22 mouse cellular contexts compared by ENCODE assay signal in genomic region chr14:94525238-94525637, GRCm38 (mm10).
DNase-seq lines count a peak whose midpoint lies in the region; ATAC-seq and TF ChIP-seq lines count a peak whose summit lies in the region.
"Had no signal": no experiment of that assay in that cellular context is flagged by ENCODE, and none has a peak within 500 bp of the region (broad histone marks: within the 10 kb centered on the region; RNA-seq: fewer than 3 reads in every experiment).

No protein-coding gene starts in this region.

- no peak for TF ChIP-seq RAD21 in CH12.LX (IDR thresholded peaks at IDR 0.05; ENCODE audit: low read depth, low read length)

- H3K36me3 ChIP-seq in CH12.LX (replicated peaks in 1 of 2; ENCODE audit: control insufficient read depth in 1 of 2, insufficient read depth in 1 of 2, low read length in 1 of 2), result no peaks in the 10 kb centered on the region
- H3K36me3 ChIP-seq in splenic B cell, adult 2 months (ENCODE audit: control insufficient read depth, insufficient read depth, low read length, poor library complexity, severe bottlenecking), result no peaks in the 10 kb centered on the region
- no peaks in the 10 kb centered on the region for H3K36me3 ChIP-seq in hindbrain, embryonic 10.5 days
- H3K36me3 ChIP-seq: G1E had no signal

- no peak overlapping the region for H3K9ac ChIP-seq in CH12.LX (ENCODE audit: insufficient read depth, low read depth)

- dilution Hi-C loops in CH12.LX (cut with MboI; ENCODE audit: extremely low pct_ligation_motif_present, extremely low pct_unique_long_range_greater_than_20kb, low sequenced_read_pairs), result no loop called here

- H3K4me1 ChIP-seq in CH12.LX (ENCODE audit: control insufficient read depth in 1 of 2, insufficient read depth in 2 of 2), result peaks cover 4 to 14% of the 10 kb centered on the region in 2 experiments; a peak in 2 of 4 replicates
- peaks cover 8% of the 10 kb centered on the region for H3K4me1 ChIP-seq in hindbrain, embryonic 10.5 days (replicated peaks)

- no peak overlapping the region for H3K4me2 ChIP-seq in CH12.LX (ENCODE audit: insufficient read depth, low read depth, poor library complexity, severe bottlenecking)

- in situ Hi-C loops in CH12.LX (cut with MboI; ENCODE audit: low pct_ligation_motif_present, low pct_unique_long_range_greater_than_20kb, low sequenced_read_pairs), result loop anchor here (25.0 kb wide), 1 partner anchor 238 kb away; no protein-coding TSS in a partner anchor

- no peak for ATAC-seq in inflammation-experienced regulatory T-cells, adult 6 months
- ATAC-seq: activated CD4-positive, CD25-positive, alpha-beta regulatory T cell, adult 4 months; CD4-positive, CD25-positive, alpha-beta regulatory T cell, adult 4 months; Patski had no signal

- peak; percentile 54 for DNase-seq in A20 (ENCODE audit: low read depth, low spot score)
- DNase-seq in CH12.LX (ENCODE audit: extremely low read depth), result no peak
- peak; percentile 30 for DNase-seq in splenic B cell, adult 2 months (ENCODE audit: low read depth, low spot score)
- DNase-seq in gastrocnemius, adult 8-10 months (ENCODE audit: low spot score in 2 of 2), result no peak
- no peak for DNase-seq in hindbrain, embryonic 10.5 days (ENCODE audit: low spot score)
- DNase-seq: adrenal gland, adult 2 months; adrenal gland, adult 8-10 months; adrenal gland, postnatal 10 days; adrenal gland, postnatal 14 days; adrenal gland, postnatal 25 days; adrenal gland, postnatal 36 days; B cell, adult 2 months; cerebellum, adult 11 months; cerebellum, adult 11-12 months; cerebellum, adult 18-20 months; cerebellum, adult 2 months; cerebellum, adult 8-10 months had no signal

- H3K79me2 ChIP-seq in CH12.LX (replicated peaks; ENCODE audit: control insufficient read depth, extremely low read depth, insufficient read depth, poor library complexity, severe bottlenecking), result no peaks in the 10 kb centered on the region

- no peak overlapping the region for H3K27ac ChIP-seq in CH12.LX (ENCODE audit: insufficient read depth, low read depth)
- no peak overlapping the region for H3K27ac ChIP-seq in hindbrain, embryonic 10.5 days

- no peak for TF ChIP-seq POLR2A in CH12.LX (IDR thresholded peaks at IDR 0.05; ENCODE audit: low read depth, low read length)

- no peaks in the 10 kb centered on the region for H3K9me3 ChIP-seq in CH12.LX (replicated peaks; ENCODE audit: low read length)
- no peaks in the 10 kb centered on the region for H3K9me3 ChIP-seq in hindbrain, embryonic 10.5 days

- TF ChIP-seq EP300 in CH12.LX (IDR thresholded peaks at IDR 0.05; ENCODE audit: low read length), result no peak; the same call in 1 of the 2 replicates

- TF ChIP-seq CTCF in CH12.LX (conservative IDR thresholded peaks at IDR 0.05 in 1 of 2, IDR thresholded peaks at IDR 0.05 in 1 of 2; ENCODE audit: low read depth in 2 of 2, low read length in 2 of 2), result no peak

- no peak overlapping the region for H3K4me3 ChIP-seq in CH12.LX (replicated peaks in 1 of 3; ENCODE audit: low read depth in 2 of 3, low read length in 2 of 3, poor library complexity in 1 of 3)
- no peak overlapping the region for H3K4me3 ChIP-seq in hindbrain, embryonic 10.5 days

- no peaks in the 10 kb centered on the region for H3K27me3 ChIP-seq in CH12.LX (replicated peaks)
- no peaks in the 10 kb centered on the region for H3K27me3 ChIP-seq in splenic B cell, adult 2 months (ENCODE audit: control insufficient read depth, insufficient read depth, low read length, poor library complexity, severe bottlenecking)
- H3K27me3 ChIP-seq in hindbrain, embryonic 10.5 days (ENCODE audit: insufficient read depth, poor library complexity, severe bottlenecking), result no peaks in the 10 kb centered on the region
- H3K27me3 ChIP-seq: Patski had no signal

TF ChIP-seq in CH12.LX, 34 proteins besides CTCF, POLR2A, EP300 and RAD21:
- TF ChIP-seq POLR2AphosphoS2 (IDR thresholded peaks at IDR 0.05; ENCODE audit: low read depth, low read length), result no peak
- 0 out of 2 replicates have a peak, but pooled peaks have one; percentile 34 for TF ChIP-seq BHLHE40 (IDR thresholded peaks at IDR 0.05; ENCODE audit: low read depth, low read length)
- no peak for TF ChIP-seq ZKSCAN1 (IDR thresholded peaks at IDR 0.05; ENCODE audit: borderline replicate concordance, low read depth, low read length)
- no peak for TF ChIP-seq JUND (conservative IDR thresholded peaks at IDR 0.05; ENCODE audit: low read depth, low read length)
- TF ChIP-seq UBTF (IDR thresholded peaks at IDR 0.05; ENCODE audit: low read depth, low read length), result no peak
- no peak for TF ChIP-seq SIN3A (IDR thresholded peaks at IDR 0.05; ENCODE audit: low read length)
- TF ChIP-seq KAT2A (IDR thresholded peaks at IDR 0.05; ENCODE audit: insufficient replicate concordance, low read length), result no peak
- no peak for TF ChIP-seq SMC3 (IDR thresholded peaks at IDR 0.05; ENCODE audit: low read depth, low read length)
- no peak for TF ChIP-seq MAZ (IDR thresholded peaks at IDR 0.05; ENCODE audit: low read depth, low read length)
- TF ChIP-seq ETS1 (conservative IDR thresholded peaks at IDR 0.05; ENCODE audit: low read depth, low read length), result 0 out of 2 replicates have a peak, but pooled peaks have one; percentile 5
- no peak for TF ChIP-seq ZNF384 (IDR thresholded peaks at IDR 0.05; ENCODE audit: low read depth, low read length)
- TF ChIP-seq MEF2A (IDR thresholded peaks at IDR 0.05; ENCODE audit: borderline replicate concordance, low read depth, low read length), result peak; percentile 53; the same call in 1 of the 2 replicates
- TF ChIP-seq IRF4 (IDR thresholded peaks at IDR 0.05; ENCODE audit: low read depth, low read length), result 0 out of 2 replicates have a peak, but pooled peaks have one; percentile 10
- TF ChIP-seq E2F4 (IDR thresholded peaks at IDR 0.05; ENCODE audit: insufficient replicate concordance, low read depth, low read length), result no peak
- TF ChIP-seq TCF12 (IDR thresholded peaks at IDR 0.05; ENCODE audit: low read depth, low read length), result peak; percentile 35; the same call in 1 of the 2 replicates
- TF ChIP-seq RCOR1 (conservative IDR thresholded peaks at IDR 0.05; ENCODE audit: low read depth, low read length), result no peak
- no peak for TF ChIP-seq MYC (IDR thresholded peaks at IDR 0.05; ENCODE audit: low read depth, low read length)
- no peak for TF ChIP-seq MAX (IDR thresholded peaks at IDR 0.05; ENCODE audit: low read length)

Comparison
In these comparisons a context has a peak if more than half of its experiments do, and no peak if none do; other contexts are left out.
1. DNase-seq: peak in A20 (single experiment) and splenic B cell, adult 2 months (single experiment); none in CH12.LX (single experiment), gastrocnemius, adult 8-10 months (0 of 2) and hindbrain, embryonic 10.5 days (single experiment).